Mouse (Mus musculus): ENCODE results near the gene Igf2. TPM values are rescaled to one million over a fixed set of nuclear protein-coding genes. Genes with fewer than 3 reads are reported as not detected.
A peak's percentile ranks its signal among the peaks of the same experiment; 100 is the strongest.

Igf2 gene
- total and polyA plus RNA-seq, 2 experiments from 2014 or later, result 213 to 380 TPM

- H3K9me3 ChIP-seq (ENCODE audit: low read length), result no peaks in the 10 kb centered on the region
- 2% methylated on average over 12 of the region's 12 CpGs for WGBS
- H3K4me3 ChIP-seq (ENCODE audit: low read depth, low read length), result no peak overlapping the region
- no peaks in the 10 kb centered on the region for H3K27me3 ChIP-seq (ENCODE audit: insufficient read depth, low read length)
- H3K36me3 ChIP-seq (ENCODE audit: insufficient read depth, low read length), result no peaks in the 10 kb centered on the region
- ATAC-seq (ENCODE audit: low FRiP score) (peak; percentile 74), DNase-seq (ENCODE audit: low spot score) (peak; percentile 66)
- H3K4me2 ChIP-seq (ENCODE audit: low read depth, low read length, poor library complexity, severe bottlenecking), result no peak overlapping the region
- 0 out of 2 replicates have a peak overlapping the region, but pooled peaks have one; percentile 26 for H3K9ac ChIP-seq (replicated peaks; ENCODE audit: low read length, poor library complexity, severe bottlenecking)
- no peaks in the 10 kb centered on the region for H3K4me1 ChIP-seq (ENCODE audit: insufficient read depth, low read length)
- TF ChIP-seq CTCF (IDR thresholded peaks at IDR 0.05), result peak; percentile 76
- H3K27ac ChIP-seq (ENCODE audit: low read depth, low read length), result no peak overlapping the region
These were observed 55.8 kb downstream of the Igf2 start for GRCm38 (mm10) chr7:142610627-142611406.

GRCm38 (mm10) chr7:142600921-142601320 lies 65.7 kb downstream of the Igf2 start:
- WGBS, result 88% methylated on average over 2 of the region's 2 CpGs

More at GRCm38 (mm10) chr7:142600921-142601320, 65.7 kb downstream of the Igf2 start:
- H3K4me2 ChIP-seq (ENCODE audit: low read depth, low read length, poor library complexity, severe bottlenecking), result no peak overlapping the region
- H3K4me1 ChIP-seq (ENCODE audit: insufficient read depth, low read length), result no peaks in the 10 kb centered on the region
- H3K36me3 ChIP-seq (ENCODE audit: insufficient read depth, low read length), result no peaks in the 10 kb centered on the region
- H3K9ac ChIP-seq (replicated peaks; ENCODE audit: low read length, poor library complexity, severe bottlenecking), result no peak overlapping the region
- ATAC-seq (ENCODE audit: low FRiP score), result no peak
- H3K9me3 ChIP-seq (ENCODE audit: low read length), result no peaks in the 10 kb centered on the region
- H3K4me3 ChIP-seq (ENCODE audit: low read depth, low read length), result no peak overlapping the region
- no peak for DNase-seq (ENCODE audit: low spot score)
- no peak for TF ChIP-seq CTCF (IDR thresholded peaks at IDR 0.05)
- H3K27ac ChIP-seq (ENCODE audit: low read depth, low read length), result no peak overlapping the region
- H3K27me3 ChIP-seq (ENCODE audit: insufficient read depth, low read length), result no peaks in the 10 kb centered on the region

MicroRNAs within 50 kb of the gene (microRNA counts, 519-probe panel; counts per million panel counts)
- microRNA mmu-miR-483, result 528 counts per million, percentile 58 among the panel's probes with 10 or more counts

Small RNA genes within 50 kb of the gene (microRNA-seq; reads per million reads assigned to microRNA genes)
- 242 reads per million, percentile 57 among the genes with 10 or more reads in this experiment for gene Mir483 (ENCODE audit: borderline number of aligned reads)

Other genes starting within 250 kb of the Igf2 start
- gene Syt8, start 232.0 kb downstream of the Igf2 start, total RNA-seq (2014; rRNA removed), result not detected in 2 replicates
- not detected in 2 replicates for gene Syt8, start 232.0 kb downstream of the Igf2 start, polyA plus RNA-seq (2015; fragmentation: Nextera tagmentation; extraction: Ambion mirVana)
- not detected in 2 replicates for gene Tnni2, start 225.0 kb downstream of the Igf2 start, total RNA-seq (2014; rRNA removed)
- gene Tnni2, start 225.0 kb downstream of the Igf2 start, polyA plus RNA-seq (2015; fragmentation: Nextera tagmentation; extraction: Ambion mirVana), result 0.46 and 0.56 TPM in 2 replicates
- 5.1 and 11.0 TPM in 2 replicates for gene Lsp1, start 206.0 kb downstream of the Igf2 start, total RNA-seq (2014; rRNA removed)
- 5.3 and 8.7 TPM in 2 replicates for gene Lsp1, start 206.0 kb downstream of the Igf2 start, polyA plus RNA-seq (2015; fragmentation: Nextera tagmentation; extraction: Ambion mirVana)
- 1.3 and 1.5 TPM in 2 replicates for gene Tnnt3, start 168.0 kb downstream of the Igf2 start, total RNA-seq (2014; rRNA removed)
- 2.0 and 3.1 TPM in 2 replicates for gene Tnnt3, start 168.0 kb downstream of the Igf2 start, polyA plus RNA-seq (2015; fragmentation: Nextera tagmentation; extraction: Ambion mirVana)
- 56.3 and 60.8 TPM in 2 replicates for gene Mrpl23, start 134.1 kb downstream of the Igf2 start, total RNA-seq (2014; rRNA removed)
- gene Mrpl23, start 134.1 kb downstream of the Igf2 start, polyA plus RNA-seq (2015; fragmentation: Nextera tagmentation; extraction: Ambion mirVana), result 24.6 and 30.1 TPM in 2 replicates
- not detected in 2 replicates for gene Gm49394, start 3.1 kb upstream of the Igf2 start, total RNA-seq (2014; rRNA removed)
- gene Gm49394, start 3.1 kb upstream of the Igf2 start, polyA plus RNA-seq (2015; fragmentation: Nextera tagmentation; extraction: Ambion mirVana), result not detected in 2 replicates
- not detected in 2 replicates for gene Ins2, start 76.6 kb upstream of the Igf2 start, total RNA-seq (2014; rRNA removed)
- 0.58 TPM in 1 of 2 replicates, not detected in the other for gene Ins2, start 76.6 kb upstream of the Igf2 start, polyA plus RNA-seq (2015; fragmentation: Nextera tagmentation; extraction: Ambion mirVana)

Data from midbrain, postnatal 0 days (tissue).